Mouse (Mus musculus) hindbrain, embryonic 12.5 days (tissue): ENCODE measurements around the gene 2310022B05Rik. TPM values are rescaled to one million over a fixed set of nuclear protein-coding genes. Genes with fewer than 3 reads are reported as not detected.

Source experiments
- polyA plus RNA-seq: library from polyadenylated mRNA; unstranded; fragments of >200 nt; fragmentation: Nextera tagmentation; extraction: Ambion mirVana; gene quantifications from 2 replicates; pipeline ENCODE4 v1.2.1, GENCODE M21; 2016

2310022B05Rik gene
- polyA plus RNA-seq, 1 experiment from 2014 or later: 26.6 TPM

Other genes with a start within 250 kb of the 2310022B05Rik start
- gene Pgbd5, start 223.7 kb downstream of the 2310022B05Rik start, polyA plus RNA-seq: 5.9 and 6.4 TPM in 2 replicates
- 44.2 and 44.6 TPM in 2 replicates for gene Cog2, start 142.6 kb downstream of the 2310022B05Rik start, polyA plus RNA-seq
- 0.35 and 0.44 TPM in 2 replicates for gene Agt, start 93.7 kb downstream of the 2310022B05Rik start, polyA plus RNA-seq
- not detected in 2 replicates for gene Capn9, start 87.3 kb downstream of the 2310022B05Rik start, polyA plus RNA-seq
- gene Ttc13, start 58.6 kb upstream of the 2310022B05Rik start, polyA plus RNA-seq: 61.4 and 62.2 TPM in 2 replicates
- 33.4 and 37.7 TPM in 2 replicates for gene Arv1, start 58.8 kb upstream of the 2310022B05Rik start, polyA plus RNA-seq
- gene Fam89a, start 88.5 kb upstream of the 2310022B05Rik start, polyA plus RNA-seq: 5.1 and 6.0 TPM in 2 replicates
- 11.9 and 13.2 TPM in 2 replicates for gene Trim67, start 129.7 kb upstream of the 2310022B05Rik start, polyA plus RNA-seq
- 103 and 107 TPM in 2 replicates for gene Gnpat, start 199.7 kb upstream of the 2310022B05Rik start, polyA plus RNA-seq
- 42.2 and 43.9 TPM in 2 replicates for gene 2810004N23Rik, start 199.8 kb upstream of the 2310022B05Rik start, polyA plus RNA-seq
- 17.2 and 18.8 TPM in 2 replicates for gene Exoc8, start 234.3 kb upstream of the 2310022B05Rik start, polyA plus RNA-seq
- gene Sprtn, start 234.5 kb upstream of the 2310022B05Rik start, polyA plus RNA-seq: 15.2 and 17.0 TPM in 2 replicates